Mouse (Mus musculus): ENCODE results near the gene Wdr43.

Gene Wdr43

DNA sequence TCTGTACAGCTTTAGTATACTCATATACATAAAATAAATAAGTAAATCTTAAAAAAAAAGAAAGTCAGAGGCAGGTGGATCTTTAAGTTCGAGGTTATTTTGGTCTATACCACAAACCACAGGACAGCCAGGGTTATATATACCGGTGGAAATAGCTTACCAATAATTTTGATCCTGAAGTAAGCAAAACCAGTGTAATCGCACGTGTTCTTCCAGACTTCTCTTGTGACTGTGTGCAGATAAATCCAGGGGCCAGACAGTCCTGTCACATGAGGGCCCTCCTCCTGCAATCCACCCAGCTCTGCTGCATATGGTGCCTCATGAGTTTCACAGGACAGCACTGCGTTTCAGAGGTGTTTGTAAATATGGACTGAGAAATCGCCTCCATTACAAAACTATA, 47.8 kb downstream of the Wdr43 start:
- DNase-seq (ENCODE audit: low spot score): no peak

DNA sequence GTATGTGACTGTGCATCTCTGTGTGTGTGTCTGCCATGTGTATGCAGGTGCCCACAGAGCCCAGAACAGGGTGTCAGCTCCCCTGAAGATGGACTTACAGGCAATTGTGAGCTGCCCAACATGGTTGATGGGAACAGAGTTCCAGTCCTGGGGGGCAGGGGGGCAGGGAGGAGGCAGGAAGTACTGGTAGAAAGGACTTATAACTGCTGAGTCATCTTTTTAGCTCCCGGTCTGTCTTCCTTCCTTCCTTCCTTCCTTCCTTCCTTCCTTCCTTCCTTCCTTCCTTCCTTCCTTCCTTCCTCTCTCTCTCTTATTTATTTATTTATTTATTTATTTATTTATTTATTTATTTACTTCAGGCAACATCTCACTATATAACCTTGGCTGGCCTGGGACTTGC, 48.5 kb downstream of the Wdr43 start:
- no peak for DNase-seq (ENCODE audit: low spot score)

GRCm38 (mm10) chr17:71665201-71665600, 49.5 kb downstream of the Wdr43 start:
- DNase-seq (ENCODE audit: low spot score): no peak

DNA sequence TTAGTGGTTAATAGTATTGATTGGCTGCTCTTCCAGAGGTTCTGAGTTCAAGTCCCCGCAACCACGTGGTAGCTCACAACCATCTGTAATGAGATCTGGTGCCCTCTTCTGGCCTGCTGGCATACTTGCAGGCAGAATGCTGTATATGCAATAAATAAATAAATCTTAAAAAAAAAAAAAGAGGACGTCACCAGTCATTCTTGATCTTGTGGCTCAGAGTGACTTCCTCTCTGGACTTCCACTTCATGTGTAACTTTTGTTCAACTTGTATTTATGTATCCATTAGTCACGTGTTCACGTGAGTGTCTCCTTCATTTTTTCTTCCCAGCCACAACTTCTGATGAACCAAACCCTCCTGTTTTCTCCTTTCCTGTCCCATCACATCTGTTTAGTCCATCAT, 53.8 kb downstream of the Wdr43 start:
- DNase-seq (ENCODE audit: low spot score): no peak

- peak; percentile 58 for DNase-seq (ENCODE audit: low spot score)
Measured at GRCm38 (mm10) chr17:71671840-71672546, 56.3 kb downstream of the Wdr43 start.

- DNase-seq (ENCODE audit: low spot score): no peak
Measured at GRCm38 (mm10) chr17:71673092-71673491, 57.4 kb downstream of the Wdr43 start, which contains the start of gene Togaram2. TSS of gene Togaram2 (plus strand) at chr17:71673261.

DNA sequence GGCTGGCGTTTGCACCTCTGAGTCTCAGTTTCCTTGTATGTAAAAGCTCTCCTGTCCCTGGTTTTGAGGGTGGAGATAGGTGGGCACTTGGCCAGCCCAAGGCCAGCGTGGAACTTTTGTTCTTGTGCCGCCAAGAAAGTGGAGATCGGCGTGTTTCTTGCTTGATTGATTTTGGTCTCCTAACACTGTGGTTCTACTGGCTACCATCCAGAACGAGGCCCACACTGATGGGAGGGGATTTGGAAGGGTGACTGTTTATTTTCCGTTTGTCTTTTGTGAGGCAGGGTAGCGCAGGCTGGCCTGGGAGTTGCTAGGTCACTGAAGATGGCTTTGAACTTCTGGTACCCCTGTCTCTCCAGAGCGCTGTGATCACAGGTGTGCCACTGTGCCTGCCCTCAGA, 58.2 kb downstream of the Wdr43 start:
- no peak for DNase-seq (ENCODE audit: low spot score)

GRCm38 (mm10) chr17:71674886-71675285, 59.2 kb downstream of the Wdr43 start:
- DNase-seq (ENCODE audit: low spot score): no peak

GRCm38 (mm10) chr17:71681666-71682065, 66.0 kb downstream of the Wdr43 start:
- DNase-seq (ENCODE audit: low spot score): no peak

DNA sequence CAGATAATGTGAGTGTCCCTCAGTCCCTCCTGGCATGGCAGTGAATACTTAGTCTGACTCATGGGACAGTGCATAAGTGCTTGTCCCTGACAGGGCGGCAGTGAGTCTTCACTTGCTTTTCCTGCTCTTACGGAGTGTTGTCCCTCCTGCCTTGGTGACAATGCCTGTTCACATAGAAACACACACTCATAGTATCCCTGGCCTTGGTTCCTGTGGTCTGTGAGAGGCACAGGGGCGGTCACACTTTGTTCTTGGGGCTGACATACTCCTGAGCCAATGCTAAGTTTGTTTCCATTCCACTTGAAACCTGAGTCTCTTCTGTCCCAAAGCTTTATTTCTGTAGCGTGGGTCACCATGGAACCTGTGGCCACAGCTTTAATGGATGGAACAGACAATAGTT, 66.7 kb downstream of the Wdr43 start:
- no peak for DNase-seq (ENCODE audit: low spot score)

GRCm38 (mm10) chr17:71683281-71683680, 67.6 kb downstream of the Wdr43 start:
- DNase-seq (ENCODE audit: low spot score): no peak

DNA sequence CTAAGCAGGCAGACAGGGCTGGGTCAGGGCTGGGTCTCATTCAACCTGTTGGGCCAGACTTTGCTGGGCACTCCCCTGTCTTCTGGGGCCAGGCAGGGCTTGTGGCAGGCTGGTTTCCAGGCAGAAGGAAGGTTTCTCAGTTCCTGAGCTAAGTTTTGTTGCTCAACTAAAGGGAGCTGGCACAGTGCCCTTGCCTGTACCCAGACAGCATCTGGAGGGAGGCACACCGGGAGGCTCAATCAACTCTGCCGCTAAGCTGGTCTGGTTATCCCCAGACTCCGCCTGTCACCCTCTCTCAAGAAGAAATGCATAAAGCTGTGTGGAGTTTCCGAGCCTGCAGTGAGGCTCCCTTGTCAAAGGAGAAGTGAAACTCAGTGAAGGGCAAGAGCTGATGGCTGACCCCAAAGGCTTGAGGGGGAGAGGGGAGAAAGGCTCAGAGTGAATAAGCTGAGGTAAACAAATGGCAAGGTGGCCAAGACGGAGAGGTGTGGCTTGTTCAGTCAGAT, 68.5 kb downstream of the Wdr43 start:
- no peak for DNase-seq (ENCODE audit: low spot score)

- DNase-seq (ENCODE audit: low spot score): no peak
Measured at GRCm38 (mm10) chr17:71687436-71687835, 71.7 kb downstream of the Wdr43 start.

DNA sequence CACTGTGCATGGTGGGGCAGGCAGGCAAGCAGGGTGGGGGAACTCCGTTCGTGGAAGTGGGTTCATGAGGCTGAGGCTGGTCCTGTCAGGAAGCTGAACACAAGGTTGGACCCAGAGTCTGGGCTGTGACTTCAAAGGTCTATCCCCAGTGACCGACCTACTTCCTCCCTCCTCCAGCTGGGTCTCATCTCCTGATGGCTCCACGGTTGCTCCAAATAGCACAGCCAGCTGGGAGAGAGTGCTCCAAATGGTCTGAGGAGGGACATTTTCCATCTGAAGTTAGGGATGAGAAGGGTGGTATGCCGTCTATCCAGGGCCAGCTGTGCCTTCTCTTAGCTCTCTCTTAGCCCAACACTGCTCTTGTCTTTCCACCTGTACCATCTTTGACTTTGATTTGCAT, 74.2 kb downstream of the Wdr43 start:
- no peak for DNase-seq (ENCODE audit: low spot score)

DNA sequence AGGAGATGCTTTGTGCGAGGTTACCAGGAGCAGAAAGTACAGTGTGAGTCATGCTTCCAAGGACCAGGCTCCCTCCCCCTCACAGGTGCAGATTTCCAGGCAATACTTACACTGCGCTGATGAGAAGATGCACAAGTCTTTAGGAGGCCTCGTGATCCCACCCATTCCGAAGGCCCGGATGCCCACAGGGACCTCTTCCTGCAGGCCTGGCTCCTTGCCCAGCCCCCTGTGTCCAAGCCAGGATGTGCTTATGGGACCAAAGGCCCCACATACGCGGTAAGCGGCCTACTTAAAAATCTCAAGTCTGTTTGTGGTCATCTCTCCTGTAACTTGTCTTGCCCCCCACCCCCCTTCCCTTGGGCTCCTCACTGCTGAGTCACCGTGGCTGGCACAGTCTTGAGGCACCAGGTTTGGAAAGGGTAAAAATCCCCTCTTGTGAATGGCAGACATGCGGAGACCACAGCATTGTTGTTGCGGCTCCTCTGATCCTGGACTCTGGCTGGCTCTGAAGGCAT, 75.7 kb downstream of the Wdr43 start:
- DNase-seq (ENCODE audit: low spot score): no peak

GRCm38 (mm10) chr17:71693313-71693712, 77.6 kb downstream of the Wdr43 start:
- peak; percentile 30 for DNase-seq (ENCODE audit: low spot score)

DNA sequence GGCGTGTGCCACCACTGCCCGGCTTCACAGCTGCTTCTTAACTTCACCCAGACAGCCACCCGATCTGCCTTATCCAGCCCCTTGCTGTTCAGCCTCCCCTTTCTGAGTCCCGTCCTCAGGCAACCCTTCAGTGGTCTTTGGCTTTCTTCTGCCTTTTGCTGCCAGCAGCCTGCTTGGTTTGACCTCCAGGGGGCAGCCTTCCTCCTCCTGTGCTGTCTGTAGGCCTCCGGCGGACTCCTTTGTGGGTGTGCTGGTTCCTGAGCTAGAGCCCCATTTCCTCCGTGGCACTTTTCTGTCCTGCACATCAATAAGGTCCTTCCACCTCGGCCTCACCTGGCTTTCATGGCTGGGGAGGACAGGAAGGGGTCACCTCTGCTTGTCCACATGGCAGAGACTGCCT, 78.1 kb downstream of the Wdr43 start:
- no peak for DNase-seq (ENCODE audit: low spot score)

DNA sequence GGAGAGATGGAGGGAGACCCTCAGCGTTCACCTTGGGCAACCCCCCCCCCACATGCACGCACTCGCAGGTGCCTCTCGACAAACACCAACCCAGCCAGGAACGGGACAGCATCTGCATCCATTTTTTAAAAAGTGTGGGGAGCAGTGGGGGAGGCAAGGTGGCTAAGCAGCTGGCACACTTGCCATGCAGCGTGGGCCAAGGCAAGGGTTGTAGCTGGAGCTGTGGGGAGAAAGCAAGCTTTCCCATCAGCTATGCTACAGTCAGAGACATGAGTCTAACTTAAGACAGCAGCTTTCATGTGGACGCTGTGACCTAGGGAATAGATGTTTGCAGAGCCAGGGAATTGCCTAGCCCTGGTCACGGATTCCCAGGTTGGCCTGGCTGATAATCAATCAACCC, 79.5 kb downstream of the Wdr43 start:
- no peak for DNase-seq (ENCODE audit: low spot score)

DNA sequence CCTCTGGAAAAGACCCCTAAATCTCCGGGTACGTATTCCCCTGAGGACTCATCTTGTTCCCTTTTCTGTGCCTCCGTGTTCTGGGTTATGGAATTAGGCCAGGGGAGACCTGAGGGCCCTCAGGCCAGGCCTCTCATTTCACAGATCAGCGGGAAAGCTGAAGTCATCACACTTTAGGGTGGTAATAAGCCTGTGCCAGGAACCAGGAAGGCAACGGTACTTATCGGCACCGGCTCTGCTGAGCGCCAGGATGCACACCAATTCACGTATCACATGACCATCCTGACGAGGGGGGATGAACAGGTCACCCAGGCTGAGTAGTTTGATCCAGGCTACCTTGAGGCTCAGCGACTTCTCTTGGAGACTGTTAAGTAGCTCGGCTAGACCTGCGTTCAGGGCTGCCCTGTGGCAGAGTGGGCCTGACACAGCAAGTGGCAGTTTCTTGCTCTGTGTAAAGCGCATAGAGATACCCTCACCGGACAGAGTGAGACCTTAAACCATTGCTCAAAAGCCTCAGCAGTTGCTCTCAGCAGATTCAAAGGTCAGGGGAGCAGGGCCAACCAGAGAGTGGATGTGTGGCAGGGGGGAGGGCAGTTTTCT, 80.1 kb downstream of the Wdr43 start:
- DNase-seq (ENCODE audit: low spot score): no peak

GRCm38 (mm10) chr17:71696396-71696795, 80.7 kb downstream of the Wdr43 start:
- DNase-seq (ENCODE audit: low spot score): no peak

GRCm38 (mm10) chr17:71697896-71698618, 82.4 kb downstream of the Wdr43 start:
- no peak for DNase-seq (ENCODE audit: low spot score)

GRCm38 (mm10) chr17:71698619-71698956, 82.9 kb downstream of the Wdr43 start:
- no peak for DNase-seq (ENCODE audit: low spot score)

GRCm38 (mm10) chr17:71705113-71705512, 89.4 kb downstream of the Wdr43 start:
- no peak for DNase-seq (ENCODE audit: low spot score)

Data from testis, postnatal 14 days (tissue).